Mouse (Mus musculus) small intestine, adult 2 months (tissue): ENCODE results near the gene Chst8.

Experiments
- CTCF ChIP-seq: fragments of 200-500 bp; IDR thresholded peaks from 2 replicates; pipeline ENCODE4 v1.5.1; 2012; ENCODE audit warnings: low read depth, mild to moderate bottlenecking, control low read depth, inconsistent platforms, low read length, moderate library complexity, mixed read lengths; ENCODE audit not compliant: insufficient replicate concordance, insufficient read length; ENCODE audit errors: extremely low read depth
- POLR2A ChIP-seq: fragments of 200-500 bp; IDR thresholded peaks from 2 replicates; pipeline ENCODE4 v1.6.1; 2012; ENCODE audit warnings: low read depth, mild to moderate bottlenecking, control low read depth, inconsistent platforms, low read length, moderate library complexity

- TF ChIP-seq CTCF (no peak), POLR2A (no peak)
These were observed 93.9 kb downstream of the Chst8 start for GRCm38 (mm10) chr7:34718651-34719050.
